Mouse (Mus musculus) limb, embryonic 15.5 days (tissue): Measurements from ENCODE around the gene Pabpn1. TPM values are rescaled to one million over a fixed set of nuclear protein-coding genes. Genes with fewer than 3 reads are reported as not detected.

Experiments
- polyA plus RNA-seq: library from polyadenylated mRNA; unstranded; fragments of >200 nt; fragmentation: Nextera tagmentation; extraction: Ambion mirVana; gene quantifications from 2 replicates; pipeline ENCODE4 v1.2.1, GENCODE M21; 2015

The Pabpn1 gene
- polyA plus RNA-seq, 1 experiment from 2014 or later: 94.3 TPM

Other genes with a start within 250 kb of the Pabpn1 start
- 79.6 and 81.2 TPM in 2 replicates for gene 1700123O20Rik, start 206.3 kb upstream of the Pabpn1 start, polyA plus RNA-seq
- 109 TPM in 2 replicates for gene Acin1, start 205.6 kb upstream of the Pabpn1 start, polyA plus RNA-seq
- 0.21 and 0.24 TPM in 2 replicates for gene Gm29776, start 193.7 kb upstream of the Pabpn1 start, polyA plus RNA-seq
- 0.12 TPM in 1 of 2 replicates, not detected in the other for gene Cebpe, start 180.3 kb upstream of the Pabpn1 start, polyA plus RNA-seq
- 5.0 and 5.4 TPM in 2 replicates for gene Slc7a8, start 110.6 kb upstream of the Pabpn1 start, polyA plus RNA-seq
- gene Rnf212b, start 78.4 kb upstream of the Pabpn1 start, polyA plus RNA-seq: not detected in 2 replicates
- 8.3 and 8.4 TPM in 2 replicates for gene Homez, start 21.5 kb upstream of the Pabpn1 start, polyA plus RNA-seq
- gene Ppp1r3e, start 14.9 kb upstream of the Pabpn1 start, polyA plus RNA-seq: 0.94 and 1.0 TPM in 2 replicates
- gene Bcl2l2, start 9.1 kb upstream of the Pabpn1 start, polyA plus RNA-seq: 3.8 and 4.6 TPM in 2 replicates
- 0.33 TPM in 1 of 2 replicates, not detected in the other for gene Gm20521, start 9.1 kb upstream of the Pabpn1 start, polyA plus RNA-seq
- 56.3 and 70.6 TPM in 2 replicates for gene Slc22a17, start 20.6 kb downstream of the Pabpn1 start, polyA plus RNA-seq
- gene Efs, start 33.6 kb downstream of the Pabpn1 start, polyA plus RNA-seq: 57.2 and 58.0 TPM in 2 replicates
- not detected in 2 replicates for gene Il25, start 40.2 kb downstream of the Pabpn1 start, polyA plus RNA-seq
- 12.7 and 12.9 TPM in 2 replicates for gene Cmtm5, start 43.8 kb downstream of the Pabpn1 start, polyA plus RNA-seq
- 2.6 and 7.7 TPM in 2 replicates for gene Myh6, start 74.4 kb downstream of the Pabpn1 start, polyA plus RNA-seq
- gene Gm17428, start 84.4 kb downstream of the Pabpn1 start, polyA plus RNA-seq: not detected in 2 replicates
- gene Myh7, start 102.1 kb downstream of the Pabpn1 start, polyA plus RNA-seq: 33.5 and 95.2 TPM in 2 replicates
- gene Ngdn, start 123.0 kb downstream of the Pabpn1 start, polyA plus RNA-seq: 70.7 and 79.7 TPM in 2 replicates
- 4.0 and 4.8 TPM in 2 replicates for gene Zfhx2, start 199.8 kb downstream of the Pabpn1 start, polyA plus RNA-seq
- gene Thtpa, start 202.3 kb downstream of the Pabpn1 start, polyA plus RNA-seq: 20.2 and 21.3 TPM in 2 replicates
- 24.9 and 25.2 TPM in 2 replicates for gene Ap1g2, start 214.1 kb downstream of the Pabpn1 start, polyA plus RNA-seq
- 1.5 and 2.1 TPM in 2 replicates for gene Jph4, start 224.4 kb downstream of the Pabpn1 start, polyA plus RNA-seq